Mouse (Mus musculus): ENCODE results near the gene Dtx3.

Dtx3 gene

GRCm38 (mm10) chr10:127195328-127196129, at the start of gene Dtx3:
Gene Dtx3, minus strand, starts transcription at chr10:127195728.
- no peak for DNase-seq (ENCODE audit: low read depth, low spot score)

GRCm38 (mm10) chr10:127238241-127238824, 42.8 kb upstream of the Dtx3 start:
- DNase-seq (ENCODE audit: low read depth, low spot score), result no peak

GRCm38 (mm10) chr10:127236541-127236940, 41.0 kb upstream of the Dtx3 start:
- no peak for DNase-seq (ENCODE audit: low read depth, low spot score)

- DNase-seq (ENCODE audit: low read depth, low spot score), result no peak
These were observed 37.6 kb upstream of the Dtx3 start for GRCm38 (mm10) chr10:127233141-127233540.

- DNase-seq (ENCODE audit: low read depth, low spot score), result no peak
These were observed 36.2 kb upstream of the Dtx3 start for GRCm38 (mm10) chr10:127231741-127232140.

GRCm38 (mm10) chr10:127230693-127231092, 35.2 kb upstream of the Dtx3 start:
- DNase-seq (ENCODE audit: low read depth, low spot score), result no peak

- peak; percentile 73 for DNase-seq (ENCODE audit: low read depth, low spot score)
These were observed 33.4 kb upstream of the Dtx3 start for GRCm38 (mm10) chr10:127228897-127229296.

GRCm38 (mm10) chr10:127227163-127227562, 31.6 kb upstream of the Dtx3 start:
- no peak for DNase-seq (ENCODE audit: low read depth, low spot score)

GRCm38 (mm10) chr10:127226318-127226895, 30.9 kb upstream of the Dtx3 start:
- no peak for DNase-seq (ENCODE audit: low read depth, low spot score)

GRCm38 (mm10) chr10:127225732-127226131, 30.2 kb upstream of the Dtx3 start:
- no peak for DNase-seq (ENCODE audit: low read depth, low spot score)

- no peak for DNase-seq (ENCODE audit: low read depth, low spot score)
These were observed 29.7 kb upstream of the Dtx3 start for GRCm38 (mm10) chr10:127225213-127225612.

GRCm38 (mm10) chr10:127218339-127218738, 22.8 kb upstream of the Dtx3 start:
- DNase-seq (ENCODE audit: low read depth, low spot score), result no peak

GRCm38 (mm10) chr10:127217177-127217576, 21.6 kb upstream of the Dtx3 start:
- DNase-seq (ENCODE audit: low read depth, low spot score), result no peak

GRCm38 (mm10) chr10:127216456-127216855, 20.9 kb upstream of the Dtx3 start:
- no peak for DNase-seq (ENCODE audit: low read depth, low spot score)

GRCm38 (mm10) chr10:127214422-127214803, 18.9 kb upstream of the Dtx3 start:
- no peak for DNase-seq (ENCODE audit: low read depth, low spot score)

GRCm38 (mm10) chr10:127213704-127214421, 18.3 kb upstream of the Dtx3 start:
- no peak for DNase-seq (ENCODE audit: low read depth, low spot score)

- DNase-seq (ENCODE audit: low read depth, low spot score), result no peak
These were observed 17.7 kb upstream of the Dtx3 start for GRCm38 (mm10) chr10:127213272-127213671.

GRCm38 (mm10) chr10:127211414-127211854, 15.9 kb upstream of the Dtx3 start, which contains the start of gene Pip4k2c:
Gene Pip4k2c, minus strand, starts transcription at chr10:127211585.
- DNase-seq (ENCODE audit: low read depth, low spot score), result peak; percentile 84

- no peak for DNase-seq (ENCODE audit: low read depth, low spot score)
These were observed 15.5 kb upstream of the Dtx3 start for GRCm38 (mm10) chr10:127210961-127211405.

- no peak for DNase-seq (ENCODE audit: low read depth, low spot score)
These were observed 14.5 kb upstream of the Dtx3 start for GRCm38 (mm10) chr10:127209928-127210570.

- no peak for DNase-seq (ENCODE audit: low read depth, low spot score)
These were observed 13.4 kb upstream of the Dtx3 start for GRCm38 (mm10) chr10:127208921-127209320.
